Mouse (Mus musculus) ES-E14 (cell line): Measurements from ENCODE around the gene Haghl. TPM values are rescaled to one million over a fixed set of nuclear protein-coding genes. Genes with fewer than 3 reads are reported as not detected.

Experiments
- DNase-seq: peaks from one replicate; pipeline ENCODE4 v3.0.0-alpha.2; 2013; ENCODE audit warnings: low read depth, low spot score
- H3K27ac ChIP-seq: 2 replicates; pipeline ENCODE4 v1.5.1; 2012; ENCODE audit warnings: low read depth, mild to moderate bottlenecking, low read length, moderate library complexity, mixed read lengths; ENCODE audit not compliant: poor library complexity, insufficient read depth, severe bottlenecking
- H3K36me3 ChIP-seq: 2 replicates; pipeline ENCODE4 v1.6.1; 2012; ENCODE audit warnings: mild to moderate bottlenecking, low read length, moderate library complexity, mixed read lengths; ENCODE audit not compliant: control insufficient read depth, poor library complexity, insufficient read depth, severe bottlenecking
- H3K4me1 ChIP-seq, 2 experiments: fragments of 150-350 bp in 1 of 2; sonication (generic) in 1 of 2; 2 replicates each; pipeline ENCODE4 v1.6.1; 2012; ENCODE audit warnings: low read length in 2 of 2, mild to moderate bottlenecking in 1 of 2, mixed read lengths in 1 of 2; ENCODE audit not compliant: control insufficient read depth in 2 of 2, insufficient read depth in 2 of 2, poor library complexity in 1 of 2
- H3K4me3 ChIP-seq, 2 experiments: fragments of 150-350 bp in 1 of 2; sonication (generic) in 1 of 2; 2 replicates each; pipeline ENCODE4 v1.5.1; 2012; ENCODE audit warnings: low read length in 2 of 2, low read depth in 1 of 2, mild to moderate bottlenecking in 1 of 2, mixed read lengths in 1 of 2; ENCODE audit not compliant: insufficient read depth in 1 of 2, poor library complexity in 1 of 2, severe bottlenecking in 1 of 2
- H3K9ac ChIP-seq: 2 replicates; pipeline ENCODE4 v1.6.1; 2012; ENCODE audit warnings: low read depth, mild to moderate bottlenecking, low read length, mixed read lengths; ENCODE audit not compliant: poor library complexity, insufficient read depth, severe bottlenecking
- H3K9me3 ChIP-seq: fragments of 150-350 bp; sonication (generic); 2 replicates; pipeline ENCODE4 v1.6.1; 2012; ENCODE audit warnings: low read depth, mild to moderate bottlenecking, low read length; ENCODE audit not compliant: control insufficient read depth, insufficient read depth
- CHD2 ChIP-seq: IDR thresholded peaks from 2 replicates; pipeline ENCODE4 v1.6.1; 2014; ENCODE audit warnings: mild to moderate bottlenecking, low read depth, low read length, inconsistent platforms
- HCFC1 ChIP-seq: IDR thresholded peaks from 2 replicates; pipeline ENCODE4 v1.6.1; 2012; ENCODE audit warnings: low read length, inconsistent platforms, borderline replicate concordance; ENCODE audit not compliant: insufficient read depth
- MAFK ChIP-seq: IDR thresholded peaks from 2 replicates; pipeline ENCODE4 v1.6.1; 2014; ENCODE audit warnings: mild to moderate bottlenecking, low read depth, low read length, inconsistent platforms; ENCODE audit not compliant: insufficient read depth
- ZC3H11A ChIP-seq: IDR thresholded peaks from 2 replicates; pipeline ENCODE4 v1.6.1; 2012; ENCODE audit warnings: low read depth, mild to moderate bottlenecking, inconsistent platforms, low read length, borderline replicate concordance
- ZNF384 ChIP-seq: IDR thresholded peaks from 2 replicates; pipeline ENCODE4 v1.6.1; 2012; ENCODE audit warnings: low read depth, low read length, inconsistent platforms
- in situ Hi-C, 2 experiments: fragments of 600-800 bp; cut with MboI; formaldehyde crosslinking; loops; one replicate each; pipeline ENCODE4 v1.15.1; 2025; ENCODE audit warnings: low sequenced_read_pairs in 2 of 2, inconsistent platforms in 1 of 2; ENCODE audit not compliant: unreplicated experiment in 2 of 2
- total RNA-seq: library from RNA; depleted of rRNA; stranded (reverse); fragments of 300-350 nt; gene quantifications from 2 replicates; pipeline ENCODE4 v1.2.3, GENCODE M21; 2012

Gene Haghl
- total RNA-seq, 1 experiment = 14.5 TPM

DNA sequence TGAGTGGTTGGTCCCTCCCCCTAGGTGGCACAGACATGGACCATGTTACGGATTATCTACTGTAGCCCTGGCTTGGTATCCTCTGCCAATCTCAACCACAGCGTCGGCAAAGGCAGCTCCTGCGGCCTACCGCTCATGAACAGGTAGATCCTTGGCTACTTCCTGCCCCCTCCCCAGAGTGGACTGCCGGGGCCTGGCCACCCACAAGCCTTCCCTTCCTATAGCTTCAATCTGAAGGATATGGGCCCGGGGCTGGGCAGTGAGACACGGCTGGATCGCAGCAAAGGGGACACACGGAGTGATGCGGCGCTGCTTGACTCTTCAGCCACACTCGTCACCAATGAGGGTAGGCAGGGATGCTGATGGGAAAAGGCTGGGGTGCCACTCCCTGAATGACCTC is 41.5 kb upstream of the Haghl start:
- Histone ChIP-seq H3K4me1 (peaks cover 2 to 28% of the 10 kb centered on the region in 2 experiments; a peak in 2 of 4 replicates), H3K9ac (no peak overlapping the region), H3K4me3 (no peak overlapping the region), H3K9me3 (no peaks in the 10 kb centered on the region), H3K36me3 (peaks cover 47% of the 10 kb centered on the region), H3K27ac (no peak overlapping the region)
- no peak for DNase-seq
- in situ Hi-C loops = no loop called here
- TF ChIP-seq ZC3H11A (no peak), HCFC1 (no peak)

DNA sequence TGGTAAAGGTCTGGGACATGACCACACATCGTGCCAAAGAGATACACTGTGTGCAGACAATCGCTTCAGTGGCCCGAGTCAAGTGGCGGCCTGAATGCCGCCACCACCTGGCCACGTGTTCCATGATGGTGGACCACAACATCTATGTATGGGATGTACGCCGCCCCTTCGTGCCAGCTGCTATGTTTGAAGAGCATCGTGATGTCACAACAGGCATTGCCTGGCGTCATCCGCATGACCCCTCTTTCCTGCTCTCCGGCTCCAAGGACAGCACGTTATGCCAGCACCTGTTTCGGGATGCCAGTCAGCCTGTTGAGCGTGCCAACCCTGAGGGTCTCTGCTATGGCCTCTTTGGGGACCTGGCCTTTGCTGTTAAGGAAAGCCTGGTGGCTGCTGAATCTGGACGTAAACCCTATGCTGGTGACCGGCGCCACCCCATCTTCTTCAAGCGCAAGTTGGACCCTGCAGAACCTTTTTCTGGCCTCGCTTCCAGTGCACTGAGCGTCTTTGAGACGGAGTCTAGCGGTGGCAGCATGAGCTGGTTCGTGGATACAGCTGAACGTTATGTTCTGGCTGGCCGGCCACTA is 40.6 kb upstream of the Haghl start:
- in situ Hi-C loops = no loop called here

DNA sequence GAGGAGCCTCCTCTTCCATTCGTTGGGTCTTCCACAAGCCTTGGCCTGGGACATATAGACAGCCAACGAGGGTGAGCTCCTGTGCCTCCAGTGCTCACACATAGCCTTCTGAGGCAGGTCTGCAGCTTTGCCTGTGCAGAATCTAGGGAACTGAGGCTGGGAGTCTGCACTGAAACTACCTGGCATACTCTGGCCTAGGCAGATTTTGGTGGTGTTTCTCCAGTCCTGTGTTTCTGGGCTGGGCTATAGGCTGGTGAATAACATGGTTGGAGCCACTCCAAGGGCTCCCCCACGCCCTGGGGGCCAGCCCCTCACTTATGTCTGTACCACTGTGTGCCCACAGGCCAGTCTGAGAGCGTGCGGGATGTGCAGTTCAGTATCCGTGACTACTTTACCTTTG is 39.8 kb upstream of the Haghl start:
- H3K4me3 ChIP-seq = no peak overlapping the region
- H3K9me3 ChIP-seq = no peaks in the 10 kb centered on the region
- peaks cover 0 to 21% of the 10 kb centered on the region in 2 experiments; a peak in 2 of 4 replicates for H3K4me1 ChIP-seq
- no peak for DNase-seq
- H3K36me3 ChIP-seq = peaks cover 30% of the 10 kb centered on the region
- no peak overlapping the region for H3K27ac ChIP-seq
- no peak overlapping the region for H3K9ac ChIP-seq
- no peak for TF ChIP-seq MAFK
- TF ChIP-seq ZC3H11A = no peak
- TF ChIP-seq CHD2 = no peak
- no peak for TF ChIP-seq HCFC1
- in situ Hi-C loops = no loop called here

More for the DNA sequence above, 40.6 kb upstream of the Haghl start:
- no peak overlapping the region for H3K27ac ChIP-seq
- no peaks in the 10 kb centered on the region for H3K9me3 ChIP-seq
- no peak overlapping the region for H3K4me3 ChIP-seq
- no peak for DNase-seq
- H3K4me1 ChIP-seq = peaks cover 0 to 21% of the 10 kb centered on the region in 2 experiments; a peak in 2 of 4 replicates
- no peak overlapping the region for H3K9ac ChIP-seq
- TF ChIP-seq MAFK = no peak
- TF ChIP-seq ZC3H11A = no peak
- no peak for TF ChIP-seq HCFC1
- TF ChIP-seq CHD2 = no peak
- TF ChIP-seq ZNF384 = no peak
- peaks cover 37% of the 10 kb centered on the region for H3K36me3 ChIP-seq

DNA sequence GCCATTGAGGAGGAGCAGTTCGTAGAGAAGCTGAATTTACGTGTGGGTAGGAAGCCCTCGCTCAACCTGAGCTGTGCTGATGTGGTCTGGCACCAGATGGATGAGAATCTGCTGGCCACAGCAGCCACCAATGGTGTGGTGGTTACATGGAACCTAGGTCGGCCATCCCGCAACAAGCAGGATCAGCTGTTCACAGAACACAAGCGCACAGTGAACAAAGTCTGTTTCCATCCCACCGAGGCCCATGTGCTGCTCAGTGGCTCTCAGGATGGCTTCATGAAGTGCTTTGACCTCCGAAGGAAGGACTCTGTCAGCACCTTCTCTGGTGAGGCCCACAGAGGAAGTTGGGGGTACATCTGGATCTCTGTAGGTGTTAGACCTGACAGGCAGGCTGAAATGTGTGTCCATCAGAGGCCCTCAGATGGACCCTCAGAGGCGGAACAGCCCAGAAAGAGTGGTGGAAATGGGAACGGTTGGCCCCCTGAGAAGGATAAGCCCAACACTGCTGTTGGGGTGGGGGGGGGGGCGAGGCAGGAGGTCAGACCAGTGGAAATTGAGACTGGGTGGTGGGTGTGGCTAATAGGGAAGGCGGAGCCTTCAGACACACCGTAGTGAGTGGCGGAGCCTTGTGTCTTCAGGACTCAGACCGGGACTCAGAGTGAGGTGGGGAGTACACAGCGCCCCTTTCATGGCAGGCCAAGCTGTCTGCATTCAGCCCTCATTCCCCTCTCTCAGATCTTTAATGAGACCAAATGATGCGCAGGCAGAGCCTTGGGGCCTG is 39.1 kb upstream of the Haghl start:
- no peak for DNase-seq
- no peak for TF ChIP-seq HCFC1
- TF ChIP-seq ZC3H11A = no peak
- TF ChIP-seq CHD2 = no peak
- no peak for TF ChIP-seq ZNF384
- TF ChIP-seq MAFK = no peak
- H3K4me1 ChIP-seq = peaks cover 0 to 23% of the 10 kb centered on the region in 2 experiments; a peak in 2 of 4 replicates
- peak overlapping the region; percentile 78 for H3K9ac ChIP-seq
- in situ Hi-C loops = no loop called here
- H3K9me3 ChIP-seq = no peaks in the 10 kb centered on the region
- peaks cover 23% of the 10 kb centered on the region; the same call in 1 of the 2 replicates for H3K36me3 ChIP-seq
- peak overlapping the region; percentile 78 to 98 for H3K4me3 ChIP-seq
- no peak overlapping the region for H3K27ac ChIP-seq
